Comparison of ENCODE assay signal across 18 mouse cellular contexts in the genomic region with DNA sequence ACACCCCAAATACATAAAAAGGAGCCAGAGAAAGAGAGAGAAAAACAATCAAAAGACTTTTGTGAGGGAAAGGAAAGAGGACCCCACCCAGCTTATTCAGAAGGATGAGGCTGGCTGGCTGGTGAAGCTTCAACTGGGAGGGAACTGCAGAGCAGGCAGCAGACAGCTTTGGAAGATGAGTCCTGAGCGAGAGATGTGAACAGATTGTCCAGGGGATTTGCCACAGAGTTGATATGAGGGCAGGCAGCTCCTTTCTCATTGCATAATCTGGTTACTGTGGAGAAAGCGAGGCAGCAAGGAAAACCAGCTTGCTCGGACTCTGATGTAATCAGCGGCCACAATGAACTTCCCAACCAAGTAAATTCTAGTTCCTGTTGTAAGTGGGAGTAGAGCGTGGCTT.
A peak's percentile ranks its signal among the peaks of the same experiment; 100 is the strongest.
DNase-seq lines count a peak whose midpoint lies in the region; ATAC-seq and TF ChIP-seq lines count a peak whose summit lies in the region.
"Had no signal": no experiment of that assay in that cellular context is flagged by ENCODE, and none has a peak within 500 bp of the region (broad histone marks: within the 10 kb centered on the region; RNA-seq: fewer than 3 reads in every experiment).

No protein-coding gene starts in this region.

- TF ChIP-seq POLR2A in heart, adult 2 months (IDR thresholded peaks at IDR 0.05; ENCODE audit: insufficient read depth, low read depth, low read length): no peak

- WGBS in heart, adult 2 months: 35% methylated on average over 5 of the region's 5 CpGs
- WGBS in lung, postnatal 0 days: 58% methylated on average over 5 of the region's 5 CpGs

- intact Hi-C loops in left cerebral cortex, postnatal 14 days (cut with DNase I): no loop called here
- intact Hi-C loops in left cerebral cortex, postnatal 4 days (cut with DNase I): no loop called here
- intact Hi-C loops in heart, adult 2 months (cut with DNase I): no loop called here

- peak; percentile 10 to 15 for DNase-seq in left cerebral cortex, postnatal 14 days (ENCODE audit: low spot score in 2 of 2)
- no peak for DNase-seq in left cerebral cortex, postnatal 4 days
- peak; percentile 3 to 14 for DNase-seq in urinary bladder, postnatal 36 days (ENCODE audit: low spot score in 2 of 2)
- DNase-seq in urinary bladder, postnatal 10 days (ENCODE audit: low spot score): no peak
- DNase-seq in retina, adult 2 months (ENCODE audit: low read depth, low spot score): peak; percentile 9
- DNase-seq in heart, adult 2 months: no peak
- DNase-seq in lung, postnatal 0 days (ENCODE audit: low spot score): no peak
- DNase-seq: adrenal gland, postnatal 25 days; cerebellum, postnatal 36 days; heart, postnatal 10 days; kidney, postnatal 25 days; lung, embryonic 14.5 days; spleen, adult 18-20 months; thymus, postnatal 25 days had no signal

- no peak overlapping the region for H3K9ac ChIP-seq in heart, adult 2 months (ENCODE audit: low read depth, low read length)
- H3K9ac ChIP-seq in lung, postnatal 0 days (replicated peaks; ENCODE audit: low read depth): no peak overlapping the region
- H3K9ac ChIP-seq: hindbrain, embryonic 14.5 days; lung, embryonic 14.5 days; stomach, embryonic 15.5 days had no signal

- no peak for ATAC-seq in lung, postnatal 0 days
- ATAC-seq: CD4-positive, CD25-positive, alpha-beta regulatory T cell, adult 4 months; intestine, postnatal 0 days had no signal

- H3K79me2 ChIP-seq in heart, adult 2 months (replicated peaks; ENCODE audit: control insufficient read depth, insufficient read depth, low read length): no peaks in the 10 kb centered on the region

- H3K27ac ChIP-seq in heart, adult 2 months: no peak overlapping the region
- H3K27ac ChIP-seq in lung, postnatal 0 days (ENCODE audit: low read length): no peak overlapping the region
- H3K27ac ChIP-seq: hindbrain, embryonic 14.5 days; stomach, embryonic 15.5 days had no signal

- no peak for TF ChIP-seq CTCF in heart, adult 2 months (IDR thresholded peaks at IDR 0.05)
- no peak for TF ChIP-seq CTCF in lung, postnatal 0 days (IDR thresholded peaks at IDR 0.05)

- H3K36me3 ChIP-seq in heart, adult 2 months (ENCODE audit: control insufficient read depth, insufficient read depth, low read length): no peaks in the 10 kb centered on the region
- H3K36me3 ChIP-seq in lung, postnatal 0 days (ENCODE audit: insufficient read depth, low read length): no peaks in the 10 kb centered on the region
- H3K36me3 ChIP-seq: stomach, embryonic 15.5 days had no signal

- H3K4me3 ChIP-seq in heart, adult 2 months: no peak overlapping the region
- no peak overlapping the region for H3K4me3 ChIP-seq in lung, postnatal 0 days (ENCODE audit: low read depth, low read length)
- H3K4me3 ChIP-seq: stomach, embryonic 15.5 days had no signal

- H3K27me3 ChIP-seq in heart, adult 2 months (ENCODE audit: control insufficient read depth, insufficient read depth, low read length): no peaks in the 10 kb centered on the region
- H3K27me3 ChIP-seq in lung, postnatal 0 days (replicated peaks; ENCODE audit: insufficient read depth, low read length): no peaks in the 10 kb centered on the region
- H3K27me3 ChIP-seq: stomach, embryonic 15.5 days had no signal

- no peak overlapping the region for H3K4me2 ChIP-seq in lung, postnatal 0 days (replicated peaks; ENCODE audit: low read depth, low read length)
- H3K4me2 ChIP-seq: hindbrain, embryonic 14.5 days; lung, embryonic 14.5 days; stomach, embryonic 15.5 days had no signal

- H3K9me3 ChIP-seq in lung, postnatal 0 days (ENCODE audit: low read length): no peaks in the 10 kb centered on the region
- H3K9me3 ChIP-seq: stomach, embryonic 15.5 days had no signal

- H3K4me1 ChIP-seq in heart, adult 2 months (ENCODE audit: control insufficient read depth, insufficient read depth, low read length): no peaks in the 10 kb centered on the region
- no peaks in the 10 kb centered on the region for H3K4me1 ChIP-seq in lung, postnatal 0 days (ENCODE audit: insufficient read depth, low read depth, low read length)
- H3K4me1 ChIP-seq: stomach, embryonic 15.5 days had no signal

- no peak for TF ChIP-seq EP300 in heart, adult 2 months (IDR thresholded peaks at IDR 0.05; ENCODE audit: insufficient read depth, low read depth, low read length)
- TF ChIP-seq EP300 in lung, postnatal 0 days (IDR thresholded peaks at IDR 0.05): no peak

Comparison
In these comparisons a context has a peak if more than half of its experiments do, and no peak if none do; other contexts are left out.
1. DNase-seq: peak in left cerebral cortex, postnatal 14 days (2 of 2), urinary bladder, postnatal 36 days (2 of 2) and retina, adult 2 months (single experiment); none in left cerebral cortex, postnatal 4 days (single experiment), urinary bladder, postnatal 10 days (single experiment), heart, adult 2 months (0 of 2) and lung, postnatal 0 days (single experiment).